Mouse (Mus musculus) cerebellum, adult 2 months (tissue): ENCODE measurements around the gene Eya4.

Experiments
- CTCF ChIP-seq: fragments of 200-500 bp; IDR thresholded peaks from 2 replicates; pipeline ENCODE4 v1.5.1; 2011; ENCODE audit warnings: low read depth, mild to moderate bottlenecking, control low read depth, low read length, moderate library complexity, borderline replicate concordance; ENCODE audit not compliant: insufficient read depth
- POLR2A ChIP-seq: fragments of 200-500 bp; IDR thresholded peaks from 2 replicates; pipeline ENCODE4 v1.6.1; 2011; ENCODE audit warnings: low read length, control low read depth, borderline replicate concordance; ENCODE audit not compliant: insufficient read depth

DNA sequence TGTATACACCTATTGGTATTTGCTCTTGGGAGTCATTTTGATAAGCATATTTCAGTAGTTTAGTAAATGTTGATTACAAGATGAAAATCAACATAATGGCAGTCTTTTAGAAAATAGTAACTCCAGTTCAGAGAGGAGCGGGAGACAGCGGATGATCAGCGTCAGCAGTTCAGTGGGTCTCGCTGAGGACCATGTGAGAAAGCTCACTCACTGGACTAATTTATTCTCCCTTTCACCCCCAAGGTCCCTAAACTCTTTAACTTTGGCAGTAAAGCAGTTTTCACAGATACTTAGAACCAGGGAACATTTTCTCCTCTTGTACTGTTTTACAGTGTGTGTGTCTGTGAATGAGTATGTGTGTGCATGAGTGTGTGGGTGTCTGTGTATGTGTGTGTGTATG is 115.2 kb downstream of the Eya4 start:
- TF ChIP-seq POLR2A (no peak), CTCF (no peak)
